Mouse (Mus musculus): Measurements from ENCODE around the gene Mxd4.

DNA sequence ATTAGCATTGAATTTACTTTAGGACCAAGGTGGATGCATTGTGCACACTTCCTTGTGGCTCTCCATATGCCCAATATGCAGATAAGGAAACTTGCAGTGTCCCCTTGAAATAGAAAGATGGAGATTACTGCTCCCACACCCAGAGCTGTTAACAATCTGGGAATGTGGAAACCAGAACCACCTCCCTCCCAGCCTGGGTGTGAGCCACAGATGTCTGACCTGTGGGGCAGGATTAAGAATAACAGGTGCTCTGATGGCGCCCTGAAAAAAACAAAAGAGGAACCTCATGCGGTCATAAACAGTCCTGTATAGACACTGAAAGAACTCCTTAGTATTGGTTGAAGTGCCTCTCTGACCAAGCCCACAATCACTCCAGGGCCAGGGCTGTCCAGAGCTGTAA is 1.3 kb upstream of the Mxd4 start:
- TF ChIP-seq POLR2A (IDR thresholded peaks at IDR 0.05; ENCODE audit: borderline replicate concordance, extremely low read depth, insufficient read depth, insufficient read length, poor library complexity, severe bottlenecking) (no peak), CTCF (IDR thresholded peaks at IDR 0.05; ENCODE audit: borderline replicate concordance, extremely low read depth, insufficient read depth, insufficient read length) (no peak)

Measured in brain, embryonic 14.5 days (tissue).